Mouse (Mus musculus) midbrain, embryonic 13.5 days (tissue): ENCODE measurements around the gene Mrm1. TPM values are rescaled to one million over a fixed set of nuclear protein-coding genes. Genes with fewer than 3 reads are reported as not detected.
"Not testable (repeated sequence)": the region's sequence is repeated elsewhere in the genome, so short reads cannot be mapped to it uniquely, and the experiment has no call there.

Experiments used
- ATAC-seq: fragments of 200-750 bp; cut with Nextera tagmentation; 2 replicates; pipeline ENCODE4 v1.8.0; 2017; ENCODE audit warnings: mild to moderate bottlenecking, moderate TSS enrichment, moderate library complexity
- H3K27ac ChIP-seq: fragments of 300-500 bp; sonication (generic); 2 replicates; pipeline ENCODE4 v1.5.1; 2015; ENCODE audit warnings: inconsistent platforms, mild to moderate bottlenecking, moderate library complexity
- H3K27me3 ChIP-seq: fragments of 300-500 bp; sonication (generic); 2 replicates; pipeline ENCODE4 v1.6.1; 2015; ENCODE audit warnings: mild to moderate bottlenecking, inconsistent platforms
- H3K36me3 ChIP-seq: fragments of 300-500 bp; sonication (generic); 2 replicates; pipeline ENCODE4 v1.6.1; 2015; ENCODE audit warnings: mild to moderate bottlenecking, inconsistent platforms
- H3K4me1 ChIP-seq: fragments of 300-500 bp; sonication (generic); replicated peaks from 2 replicates; pipeline ENCODE4 v1.6.1; 2015; ENCODE audit warnings: inconsistent platforms
- H3K4me2 ChIP-seq: fragments of 300-500 bp; sonication (generic); replicated peaks from 2 replicates; pipeline ENCODE4 v1.6.1; 2015; ENCODE audit warnings: moderate library complexity, mild to moderate bottlenecking, inconsistent platforms
- H3K4me3 ChIP-seq: fragments of 300-500 bp; sonication (generic); replicated peaks from 2 replicates; pipeline ENCODE4 v1.5.1; 2015; ENCODE audit warnings: mild to moderate bottlenecking, inconsistent platforms
- H3K9ac ChIP-seq: fragments of 300-500 bp; sonication (generic); replicated peaks from 2 replicates; pipeline ENCODE4 v1.6.1; 2015; ENCODE audit warnings: mild to moderate bottlenecking, inconsistent platforms
- H3K9me3 ChIP-seq: fragments of 300-500 bp; sonication (generic); 2 replicates; pipeline ENCODE4 v1.6.1; 2016; ENCODE audit warnings: mild to moderate bottlenecking, inconsistent platforms
- WGBS: fragments of 180-500 bp; shearing (Covaris S2); methylation state at CpG from one replicate; pipeline ENCODE4 v1.1.7; 2015; 5-methylcytosine and 5-hydroxymethylcytosine counted together
- polyA plus RNA-seq: library from polyadenylated mRNA; unstranded; fragments of >200 nt; fragmentation: Nextera tagmentation; extraction: Ambion mirVana; gene quantifications from 2 replicates; pipeline ENCODE4 v1.2.1, GENCODE M21; 2015

Gene Mrm1
- 8.5 and 10.7 TPM in 2 replicates for polyA plus RNA-seq

GRCm38 (mm10) chr11:84818961-84819692, at the start of gene Mrm1:
Mrm1 (minus strand) TSS chr11:84819515.
- peak within 1 kb of the TSS; percentile 99 for H3K4me2 ChIP-seq
- H3K27me3 ChIP-seq = no peaks in the 10 kb centered on the region
- no peaks in the 10 kb centered on the region for H3K36me3 ChIP-seq
- peaks cover 11% of the 10 kb centered on the region for H3K4me1 ChIP-seq
- under 1% methylated on average over 55 of the region's 55 CpGs for WGBS
- peak within 1 kb of the TSS; percentile 70 for H3K4me3 ChIP-seq
- peak; percentile 86 for ATAC-seq
- H3K9ac ChIP-seq = peak within 1 kb of the TSS; percentile 73
- H3K9me3 ChIP-seq = no peaks in the 10 kb centered on the region
- H3K27ac ChIP-seq = peak within 1 kb of the TSS; percentile 63; the same call in 1 of the 2 replicates

DNA sequence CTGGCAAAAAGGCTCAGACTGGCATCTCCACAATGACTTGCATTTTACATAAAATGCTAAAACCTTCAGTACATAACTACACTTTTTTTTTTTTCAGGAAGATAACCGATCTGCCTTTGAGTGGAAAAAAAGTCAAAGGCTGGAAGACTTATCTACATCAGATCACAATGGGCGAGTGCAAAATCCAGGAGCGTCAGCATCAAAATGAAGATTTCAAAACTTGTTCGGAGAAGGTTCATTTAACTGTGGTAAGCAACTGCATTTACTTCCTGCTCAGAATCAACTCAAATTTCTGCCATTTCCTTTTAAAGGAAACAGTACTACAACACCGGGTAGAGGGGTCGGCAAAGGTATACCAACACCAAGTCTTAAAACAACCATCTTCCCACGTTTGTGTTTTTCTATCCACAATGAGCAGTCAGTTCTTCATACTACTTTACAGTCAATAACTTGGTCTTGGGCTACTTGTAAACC, 49.5 kb upstream of the Mrm1 start:
- ATAC-seq = no peak
- Histone ChIP-seq H3K27ac (peak overlapping the region; percentile 99; the same call in 1 of the 2 replicates), H3K4me2 (peak overlapping the region; percentile 71), H3K9ac (peak overlapping the region; percentile 87), H3K27me3 (no peaks in the 10 kb centered on the region), H3K4me1 (peaks cover 36% of the 10 kb centered on the region), H3K4me3 (peak overlapping the region; percentile 69), H3K36me3 (no peaks in the 10 kb centered on the region), H3K9me3 (no peaks in the 10 kb centered on the region)
- 16% methylated on average over 7 of the region's 7 CpGs for whole genome bisulfite sequencing

- Histone ChIP-seq H3K4me2 (0 out of 2 replicates have a peak overlapping the region, but pooled peaks have one; percentile 19), H3K4me1 (peaks cover 36% of the 10 kb centered on the region), H3K27ac (no peak overlapping the region), H3K27me3 (no peaks in the 10 kb centered on the region), H3K36me3 (peaks cover 3% of the 10 kb centered on the region; the same call in 1 of the 2 replicates), H3K9me3 (no peaks in the 10 kb centered on the region), H3K4me3 (no peak overlapping the region), H3K9ac (0 out of 2 replicates have a peak overlapping the region, but pooled peaks have one; percentile 16)
- no peak for ATAC-seq
- WGBS = 93% methylated on average over 2 of the region's 2 CpGs
These were observed 48.3 kb upstream of the Mrm1 start for GRCm38 (mm10) chr11:84867586-84867985.

DNA sequence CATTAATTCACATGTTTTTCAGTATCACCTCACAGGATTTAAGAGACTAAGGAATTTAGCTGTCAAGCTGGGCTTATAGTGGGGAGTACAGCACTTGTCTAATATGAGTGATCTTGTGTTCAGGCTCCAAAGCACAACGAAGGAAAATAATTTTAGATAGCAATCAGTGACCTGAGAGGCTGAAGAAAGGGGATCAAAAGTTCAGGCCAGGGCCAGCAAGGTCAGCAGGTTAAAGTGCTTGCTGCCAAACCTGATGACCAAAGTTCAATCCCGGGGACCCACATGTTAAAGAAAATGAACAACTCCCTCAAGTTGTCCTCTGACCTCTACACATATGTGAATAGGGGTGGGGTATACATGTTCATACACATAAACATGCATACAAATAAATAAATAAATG, 46.0 kb upstream of the Mrm1 start:
- Histone ChIP-seq H3K27me3 (no peaks in the 10 kb centered on the region), H3K4me2 (no peak overlapping the region), H3K4me3 (no peak overlapping the region), H3K4me1 (peaks cover 30% of the 10 kb centered on the region), H3K9ac (no peak overlapping the region), H3K9me3 (no peaks in the 10 kb centered on the region), H3K36me3 (peaks cover 13% of the 10 kb centered on the region), H3K27ac (no peak overlapping the region)
- no peak for ATAC-seq
- 88% methylated on average over 2 of the region's 2 CpGs for WGBS

GRCm38 (mm10) chr11:84855285-84855684, 36.0 kb upstream of the Mrm1 start:
- H3K9me3 ChIP-seq = no peaks in the 10 kb centered on the region
- no peak overlapping the region for H3K27ac ChIP-seq
- no peak for ATAC-seq
- H3K27me3 ChIP-seq = no peaks in the 10 kb centered on the region
- H3K36me3 ChIP-seq = peaks cover 56% of the 10 kb centered on the region
- 97% methylated on average over 6 of the region's 6 CpGs for WGBS
- H3K9ac ChIP-seq = no peak overlapping the region
- no peak overlapping the region for H3K4me2 ChIP-seq
- no peaks in the 10 kb centered on the region for H3K4me1 ChIP-seq
- H3K4me3 ChIP-seq = no peak overlapping the region

DNA sequence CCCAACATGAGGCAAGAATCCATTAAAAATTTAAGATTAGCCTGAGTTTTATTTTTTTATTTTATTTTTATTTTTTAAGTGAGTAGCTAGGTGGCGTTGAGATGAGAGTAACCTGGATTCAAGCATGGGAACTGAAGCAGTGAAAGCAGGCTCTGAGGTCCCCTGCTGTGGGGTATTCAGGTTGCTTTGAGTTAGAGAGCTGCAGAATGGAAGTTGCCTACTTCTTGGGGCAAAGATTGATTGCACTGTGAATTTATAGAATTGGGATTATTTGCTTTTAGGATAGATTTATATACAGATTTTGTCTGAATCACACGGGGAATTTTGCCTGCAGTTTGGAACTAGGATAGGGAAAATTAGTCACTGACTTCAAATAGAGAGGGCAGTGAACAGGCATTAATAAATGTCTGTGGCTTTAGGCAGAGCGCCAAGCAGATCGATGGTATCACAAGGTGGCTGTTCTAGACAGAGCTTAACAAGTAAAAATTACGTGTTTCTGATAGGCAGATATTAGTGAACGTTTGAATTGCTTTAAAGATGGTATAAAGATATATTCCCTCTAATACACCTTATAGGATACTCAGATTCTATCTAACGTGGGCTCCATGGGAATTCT, 28.3 kb upstream of the Mrm1 start:
- H3K27me3 ChIP-seq = no peaks in the 10 kb centered on the region
- no peak overlapping the region for H3K4me3 ChIP-seq
- H3K36me3 ChIP-seq = peaks cover 70% of the 10 kb centered on the region
- no peak overlapping the region for H3K4me2 ChIP-seq
- 90% methylated on average over 7 of the region's 7 CpGs for WGBS
- no peak for ATAC-seq
- no peak overlapping the region for H3K9ac ChIP-seq
- H3K4me1 ChIP-seq = no peaks in the 10 kb centered on the region
- no peak overlapping the region for H3K27ac ChIP-seq
- H3K9me3 ChIP-seq = no peaks in the 10 kb centered on the region

GRCm38 (mm10) chr11:84846741-84847474, 27.6 kb upstream of the Mrm1 start:
- Histone ChIP-seq H3K9ac (no peak overlapping the region), H3K27me3 (no peaks in the 10 kb centered on the region), H3K4me1 (no peaks in the 10 kb centered on the region), H3K4me2 (no peak overlapping the region), H3K4me3 (no peak overlapping the region), H3K9me3 (no peaks in the 10 kb centered on the region), H3K36me3 (peaks cover 65% of the 10 kb centered on the region), H3K27ac (no peak overlapping the region)
- no peak for ATAC-seq
- WGBS = 97% methylated on average over 15 of the region's 15 CpGs

GRCm38 (mm10) chr11:84839330-84839729, 20.0 kb upstream of the Mrm1 start:
- Histone ChIP-seq H3K4me1 (no peaks in the 10 kb centered on the region), H3K36me3 (peaks cover 73% of the 10 kb centered on the region), H3K9ac (no peak overlapping the region), H3K4me3 (no peak overlapping the region), H3K27ac (no peak overlapping the region), H3K27me3 (no peaks in the 10 kb centered on the region), H3K4me2 (no peak overlapping the region), H3K9me3 (no peaks in the 10 kb centered on the region)
- 93% methylated on average over 2 of the region's 2 CpGs for WGBS
- no peak for ATAC-seq

DNA sequence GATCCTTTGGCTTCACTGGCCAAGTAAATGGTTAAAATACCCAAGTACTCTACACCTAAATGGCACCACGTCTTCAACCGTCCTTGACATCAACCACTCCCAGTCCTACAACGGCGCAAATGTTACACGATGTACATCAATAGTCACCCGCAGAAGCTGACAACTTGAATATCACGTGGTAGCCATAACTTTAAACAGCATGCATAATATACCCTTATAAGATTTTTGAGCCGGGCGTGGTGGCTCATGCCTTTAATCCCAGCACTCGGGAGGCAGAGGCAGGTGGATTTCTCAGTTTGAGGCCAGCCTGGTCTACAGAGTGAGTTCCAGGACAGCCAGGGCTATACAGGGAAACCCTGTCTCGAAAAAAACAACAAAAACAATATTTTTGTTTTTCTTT, 10.2 kb upstream of the Mrm1 start:
- peaks cover 16% of the 10 kb centered on the region for H3K4me1 ChIP-seq
- H3K36me3 ChIP-seq = peaks cover 34% of the 10 kb centered on the region
- peak overlapping the region; percentile 62; the same call in 1 of the 2 replicates for H3K27ac ChIP-seq
- not testable (repeated sequence) for H3K27me3 ChIP-seq, H3K9me3 ChIP-seq
- H3K9ac ChIP-seq = peak overlapping the region; percentile 79; the same call in 1 of the 2 replicates
- 0 out of 2 replicates have a peak, but pooled peaks have one; percentile 2 for ATAC-seq
- peak overlapping the region; percentile 97 for H3K4me2 ChIP-seq
- peak overlapping the region; percentile 64 for H3K4me3 ChIP-seq
- WGBS = 79% methylated on average over 11 of the region's 11 CpGs

DNA sequence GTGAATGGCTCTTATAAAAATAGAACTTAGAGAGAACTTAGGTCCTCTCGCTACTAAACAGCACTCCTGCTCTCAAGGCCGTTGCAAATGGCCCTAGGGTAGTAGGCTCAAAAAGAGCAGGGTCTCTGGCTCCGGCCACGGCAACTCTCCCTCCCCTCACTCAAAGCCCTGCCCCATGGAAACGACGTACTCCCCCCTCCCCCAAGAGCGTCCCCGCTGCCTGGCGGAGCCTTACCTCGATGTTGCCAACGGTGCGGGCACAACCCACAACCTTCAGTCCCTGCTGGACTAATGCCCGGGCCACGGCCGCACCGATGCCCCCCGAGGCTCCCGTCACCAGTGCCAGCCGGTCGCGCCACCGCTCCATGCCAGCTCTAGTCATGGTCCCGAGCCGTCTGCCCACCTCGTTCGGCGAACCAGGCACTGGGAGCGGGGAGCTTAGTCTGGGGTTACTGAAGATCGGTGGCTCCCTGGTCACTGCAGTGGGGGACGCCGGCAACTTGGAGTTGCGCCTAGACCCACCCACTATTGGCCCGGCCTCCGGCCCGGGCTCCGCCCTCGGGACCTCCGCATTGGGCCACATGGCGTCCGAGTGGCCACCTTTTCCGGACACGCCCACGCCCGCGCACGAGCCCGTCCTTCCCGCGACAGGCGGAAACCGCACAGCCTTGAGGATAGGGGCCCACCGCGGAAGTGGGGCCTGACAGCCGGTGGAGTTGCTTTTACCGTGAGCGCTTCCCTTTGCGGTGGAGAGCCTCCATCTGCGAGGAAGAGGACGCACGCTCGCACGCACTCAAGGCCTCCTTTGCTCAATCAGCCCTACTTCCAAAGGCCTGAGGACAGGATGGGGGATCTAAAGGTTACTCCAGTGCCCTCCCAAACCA, 9.4 kb upstream of the Mrm1 start, which contains the start of gene Dhrs11:
Gene Dhrs11, minus strand, starts transcription at position 479 of the 884 bp plus-strand sequence.
- WGBS = under 1% methylated on average over 59 of the region's 62 CpGs
- Histone ChIP-seq H3K9ac (peak within 1 kb of the TSS; percentile 79), H3K27me3 (no peaks in the 10 kb centered on the region), H3K27ac (peak within 1 kb of the TSS; percentile 62), H3K36me3 (peaks cover 27% of the 10 kb centered on the region), H3K9me3 (no peaks in the 10 kb centered on the region), H3K4me3 (peak within 1 kb of the TSS; percentile 64), H3K4me2 (peak within 1 kb of the TSS; percentile 97), H3K4me1 (peaks cover 16% of the 10 kb centered on the region)
- peak; percentile 94 for ATAC-seq

- Histone ChIP-seq H3K9ac (peak overlapping the region; percentile 79), H3K4me1 (peaks cover 16% of the 10 kb centered on the region), H3K27me3 (no peaks in the 10 kb centered on the region), H3K4me2 (peak overlapping the region; percentile 97), H3K4me3 (peak overlapping the region; percentile 64), H3K27ac (no peak overlapping the region), H3K36me3 (peaks cover 22% of the 10 kb centered on the region), H3K9me3 (no peaks in the 10 kb centered on the region)
- no peak; the same call in 1 of the 2 replicates for ATAC-seq
- WGBS = 53% methylated on average over 3 of the region's 3 CpGs
These were observed 8.7 kb upstream of the Mrm1 start for GRCm38 (mm10) chr11:84827901-84828503.
